Mouse (Mus musculus) MEL (cell line): Measurements from ENCODE around the gene Sim2.

Experiments used
- CTCF ChIP-seq, 3 experiments: IDR thresholded peaks in 2 of 3; conservative IDR thresholded peaks in 1 of 3; 2 replicates each; pipeline ENCODE4 v1.5.1; 2011 to 2012; ENCODE audit warnings: low read length in 3 of 3, low read depth in 2 of 3, mild to moderate bottlenecking in 2 of 3, improper control_type of control experiment in 1 of 3, inconsistent platforms in 1 of 3, mixed read lengths in 1 of 3, moderate library complexity in 1 of 3; ENCODE audit not compliant: control insufficient read depth in 1 of 3, insufficient read depth in 1 of 3, poor library complexity in 1 of 3, severe bottlenecking in 1 of 3
- EP300 ChIP-seq, 2 experiments: IDR thresholded peaks; 2 replicates each; pipeline ENCODE4 v1.6.1; 2011; ENCODE audit warnings: improper control_type of control experiment in 2 of 2, low read length in 2 of 2, low read depth in 1 of 2, mild to moderate bottlenecking in 1 of 2
- TCF12 ChIP-seq: IDR thresholded peaks from 2 replicates; pipeline ENCODE4 v1.6.1; 2014; ENCODE audit warnings: low read depth, mild to moderate bottlenecking, inconsistent platforms, low read length, improper control_type of control experiment, moderate library complexity

GRCm38 (mm10) chr16:94096479-94096878 is 11.7 kb downstream of the Sim2 start:
- no peak for TF ChIP-seq EP300 (IDR thresholded peaks at IDR 0.05; ENCODE audit: low read depth in 1 of 2, low read length in 2 of 2)
- TF ChIP-seq TCF12, result no peak
- TF ChIP-seq CTCF (IDR thresholded peaks at IDR 0.05 in 2 of 3, conservative IDR thresholded peaks at IDR 0.05 in 1 of 3; ENCODE audit: control insufficient read depth in 1 of 3, insufficient read depth in 1 of 3, low read depth in 2 of 3, low read length in 3 of 3, poor library complexity in 1 of 3, severe bottlenecking in 1 of 3), result no peak
